Mouse (Mus musculus) CD8-positive naive resting alpha-beta T cell, adult 57 days (primary cell): Measurements from ENCODE around the gene Cdkn1b. TPM values are rescaled to one million over a fixed set of nuclear protein-coding genes. Genes with fewer than 3 reads are reported as not detected.

Source experiments
- total RNA-seq: library from RNA; stranded (reverse); gene quantifications from one replicate; pipeline ENCODE4 v1.2.4, GENCODE M21; 2023

Gene Cdkn1b
- total RNA-seq = 170 TPM

DNA sequence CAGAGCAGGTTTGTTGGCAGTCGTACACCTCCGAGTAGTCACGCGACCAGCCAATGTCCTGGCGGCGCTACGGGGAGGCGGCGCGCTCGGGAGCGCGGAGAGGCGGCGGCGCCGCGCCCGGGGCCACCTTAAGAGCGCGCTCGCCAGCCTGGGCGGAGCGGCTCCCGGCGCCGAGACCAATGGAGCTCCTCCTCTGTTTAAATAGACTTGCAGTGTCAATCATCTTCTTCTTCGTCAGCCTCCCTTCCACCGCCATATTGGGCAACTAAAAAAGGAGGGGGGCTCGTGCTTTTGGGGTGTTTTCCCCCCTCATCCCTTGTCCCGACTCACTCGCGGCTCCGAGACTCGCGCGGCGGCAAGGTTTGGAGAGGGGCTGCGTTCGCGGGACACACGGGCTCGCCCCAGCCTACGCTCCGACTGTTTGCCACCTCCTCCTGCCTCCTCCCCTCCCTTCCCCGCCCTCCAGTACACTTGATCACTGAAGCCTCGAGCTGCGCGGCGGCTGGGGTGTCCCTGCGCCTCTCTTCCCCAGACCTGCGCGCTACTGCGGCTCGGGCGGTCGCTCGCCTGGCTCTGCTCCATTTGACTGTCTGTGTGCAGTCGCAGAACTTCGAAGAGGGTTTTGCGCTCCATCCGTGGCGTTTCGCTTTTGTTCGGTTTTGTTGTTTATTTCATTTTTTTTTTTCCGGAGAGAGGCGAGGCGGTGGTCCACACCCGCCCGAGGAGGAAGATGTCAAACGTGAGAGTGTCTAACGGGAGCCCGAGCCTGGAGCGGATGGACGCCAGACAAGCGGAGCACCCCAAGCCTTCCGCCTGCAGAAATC, at the start of gene Cdkn1b:
Gene Cdkn1b, plus strand, starts transcription at position 212 of the 824 bp plus-strand sequence.

GRCm38 (mm10) chr6:134898095-134898965, 21.9 kb upstream of the Cdkn1b start, which contains the start of gene Gpr19:
TSS of gene Gpr19 (minus strand) at chr6:134898578.

Other genes with a start within 250 kb of the Cdkn1b start
- 6.7 TPM for gene Dusp16, start 127.8 kb upstream of the Cdkn1b start, total RNA-seq
- 18.6 TPM for gene Crebl2, start 90.2 kb upstream of the Cdkn1b start, total RNA-seq
- 21.9 TPM for gene Gpr19, start 21.8 kb upstream of the Cdkn1b start, total RNA-seq
- 0.43 TPM for gene Apold1, start 61.3 kb downstream of the Cdkn1b start, total RNA-seq
- gene Ddx47, start 91.2 kb downstream of the Cdkn1b start, total RNA-seq = 126 TPM
- 0.34 TPM for gene Gprc5a, start 145.2 kb downstream of the Cdkn1b start, total RNA-seq
- not detected for gene Gprc5d, start 197.9 kb downstream of the Cdkn1b start, total RNA-seq